Mouse (Mus musculus) effector memory CD4-positive, alpha-beta T cell, adult 7 months (primary cell): Measurements from ENCODE around the gene Zfp821. TPM values are rescaled to one million over a fixed set of nuclear protein-coding genes. Genes with fewer than 3 reads are reported as not detected.

ENCODE experiments used
- polyA plus RNA-seq: library from polyadenylated mRNA; unstranded; fragments of 100-300 nt; shearing (Covaris generic); gene quantifications from one replicate; pipeline ENCODE4 v1.2.1, GENCODE M21; 2017

The Zfp821 gene
- polyA plus RNA-seq: 12.4 TPM

DNA sequence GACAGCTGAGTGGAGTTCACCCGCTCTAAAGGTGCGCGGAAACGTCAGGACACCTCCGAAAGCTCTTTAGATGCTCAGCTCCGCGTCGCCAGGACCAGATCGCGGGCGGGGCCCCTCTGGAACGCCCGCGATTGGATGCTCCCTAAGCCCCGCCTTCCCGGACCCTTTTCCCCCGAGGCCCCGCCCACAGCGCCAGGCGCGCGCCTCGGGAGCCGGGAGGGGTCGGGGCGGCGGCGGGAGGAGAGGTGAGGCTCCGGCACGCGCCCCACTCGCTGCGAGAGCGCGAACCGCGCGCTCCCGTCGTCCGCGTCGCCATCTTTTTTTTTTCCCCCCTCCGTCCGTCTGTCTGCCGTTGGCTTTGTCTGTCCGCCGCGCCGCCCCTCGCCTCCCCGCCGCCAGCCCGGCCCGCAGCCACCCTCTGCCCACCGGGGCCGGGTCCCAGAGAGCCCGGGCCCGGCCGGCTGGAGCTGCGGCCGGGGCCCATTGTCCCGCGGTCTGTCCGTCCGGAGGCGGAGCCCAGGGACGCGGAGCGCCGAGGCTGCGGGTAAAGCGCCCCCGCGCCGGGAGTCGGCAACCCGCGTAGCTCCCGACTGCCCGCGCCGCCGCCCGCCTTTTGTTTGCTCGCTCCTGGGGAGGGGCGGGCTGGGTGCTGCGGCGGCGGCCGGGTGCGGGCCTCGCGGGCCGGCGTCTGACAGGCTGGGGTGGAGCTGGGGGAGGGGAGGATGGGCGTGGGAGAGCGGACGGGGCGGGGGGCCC lies at the start of gene Zfp821:
Zfp821 (plus strand) TSS at position 227 of the 756 bp plus-strand sequence.

DNA sequence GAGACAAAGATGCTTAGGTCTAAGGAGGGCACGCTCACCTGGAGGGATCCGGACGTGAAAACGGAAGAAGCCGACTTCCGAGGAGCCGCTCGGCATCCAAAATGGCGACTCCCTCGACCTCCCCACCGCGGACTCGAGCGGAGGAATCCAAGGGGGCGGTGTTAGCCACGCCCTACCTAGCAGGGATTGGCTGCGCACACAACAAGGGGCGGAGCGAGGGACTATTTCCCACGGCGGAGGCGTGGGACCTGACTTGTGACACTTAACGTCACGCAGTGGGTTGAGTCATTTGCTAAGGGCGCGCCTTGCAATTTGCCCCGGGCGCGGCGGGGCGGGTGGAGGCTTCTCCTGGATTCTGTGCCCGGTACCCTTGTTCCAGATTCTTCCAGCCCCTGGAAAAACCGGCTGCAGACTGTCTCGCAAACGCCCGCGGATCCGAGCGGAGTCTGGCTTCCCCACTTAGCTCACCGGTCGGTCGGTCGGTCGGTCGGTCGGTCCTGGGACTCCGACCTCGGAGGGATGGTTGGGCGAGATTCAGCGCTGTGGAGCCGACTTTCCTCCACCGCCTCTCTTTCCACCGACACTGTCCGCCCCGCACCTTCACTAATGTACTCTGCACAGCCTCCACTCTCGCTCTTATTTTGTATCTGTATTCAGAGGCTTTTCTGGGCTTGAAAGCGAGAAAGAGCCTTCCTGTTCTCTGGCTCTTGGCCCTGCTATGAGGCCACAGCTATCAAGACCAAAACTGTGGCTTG lies 12.0 kb upstream of the Zfp821 start, which contains the start of gene Ist1:
Ist1 (minus strand) TSS at position 115 of the 755 bp plus-strand sequence.

DNA sequence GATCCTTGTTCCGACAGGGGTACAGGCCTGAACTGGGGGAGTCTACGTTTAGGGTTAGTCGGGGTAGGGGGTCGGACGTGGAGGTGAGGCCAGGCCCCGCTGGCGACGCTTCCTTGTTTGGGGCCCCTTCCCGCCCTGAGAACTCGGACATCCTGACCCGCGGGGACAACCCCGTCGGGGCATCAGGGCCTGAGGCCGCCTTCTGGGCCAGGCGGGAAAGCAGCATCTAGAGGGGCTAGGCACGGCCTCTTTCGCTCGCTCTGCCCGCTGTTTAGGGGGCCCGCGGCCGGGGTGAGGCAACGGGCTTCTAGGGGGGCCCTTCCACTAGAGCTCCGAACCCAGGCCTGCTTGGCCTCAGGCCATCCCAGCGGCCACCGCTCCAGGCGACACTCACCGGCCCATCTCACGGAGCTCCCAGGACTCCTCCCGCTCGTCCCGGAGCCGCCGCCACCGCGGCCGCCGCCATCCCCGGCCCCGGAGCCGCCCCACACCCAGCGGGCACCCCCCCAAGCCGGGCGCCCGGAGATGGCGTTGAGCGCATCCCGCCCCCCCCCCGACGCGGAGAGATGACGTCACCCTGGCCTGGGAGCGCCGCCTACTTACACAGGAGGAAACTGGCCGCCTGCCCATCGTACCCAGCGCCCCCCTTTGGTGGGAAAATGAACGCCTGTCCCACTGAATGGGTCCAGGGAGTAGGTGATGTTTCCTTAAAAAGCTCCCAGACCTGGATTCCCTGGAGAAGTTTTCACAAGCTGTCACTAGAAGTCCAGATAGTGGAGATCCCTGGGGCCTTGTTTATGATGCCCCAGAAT lies 32.1 kb downstream of the Zfp821 start, which contains the start of gene Atxn1l:
Atxn1l (minus strand) TSS at position 503 of the 812 bp plus-strand sequence.

Other genes starting within 250 kb of the Zfp821 start
- 0.29 TPM for gene Pmfbp1, start 211.5 kb upstream of the Zfp821 start, polyA plus RNA-seq
- 36.9 TPM for gene Dhx38, start 139.7 kb upstream of the Zfp821 start, polyA plus RNA-seq
- 3.0 TPM for gene Txnl4b, start 139.7 kb upstream of the Zfp821 start, polyA plus RNA-seq
- not detected for gene Hp, start 126.4 kb upstream of the Zfp821 start, polyA plus RNA-seq
- 25.3 TPM for gene Dhodh, start 96.9 kb upstream of the Zfp821 start, polyA plus RNA-seq
- gene Pkd1l3, start 91.0 kb upstream of the Zfp821 start, polyA plus RNA-seq: 1.3 TPM
- gene Ist1, start 12.3 kb upstream of the Zfp821 start, polyA plus RNA-seq: 150 TPM
- 3.6 TPM for gene Atxn1l, start 32.2 kb downstream of the Zfp821 start, polyA plus RNA-seq
- 54.0 TPM for gene Ap1g1, start 73.0 kb downstream of the Zfp821 start, polyA plus RNA-seq
- 1.4 TPM for gene Phlpp2, start 163.0 kb downstream of the Zfp821 start, polyA plus RNA-seq